Mouse (Mus musculus) spleen, adult 12 weeks (tissue): ENCODE measurements around the gene Apobec1.
"Not testable (repeated sequence)": the region's sequence is repeated elsewhere in the genome, so short reads cannot be mapped to it uniquely, and the experiment has no call there.

Experiments
- DNase-seq: peaks from one replicate; pipeline ENCODE4 v3.0.0; 2022; ENCODE audit warnings: low spot score

Gene Apobec1

GRCm38 (mm10) chr6:122604260-122604659 is 2.0 kb upstream of the Apobec1 start:
- DNase-seq: no peak

DNA sequence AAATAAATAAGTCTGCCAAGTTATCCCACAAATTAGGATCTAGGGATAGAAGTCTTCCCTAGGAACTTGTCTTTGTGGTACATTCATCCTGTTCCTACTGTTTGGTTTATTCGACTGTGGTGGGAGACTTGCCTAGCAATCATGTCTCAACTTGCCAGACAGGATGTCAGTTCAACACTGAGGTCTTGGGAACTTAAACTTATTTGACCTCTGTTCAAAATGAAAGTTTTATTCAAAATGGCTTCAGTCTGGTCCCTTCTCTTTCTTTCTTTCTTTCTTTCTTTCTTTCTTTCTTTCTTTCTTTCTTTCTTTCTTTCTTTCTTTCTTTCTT is 713 bp upstream of the Apobec1 start:
- DNase-seq: no peak

DNA sequence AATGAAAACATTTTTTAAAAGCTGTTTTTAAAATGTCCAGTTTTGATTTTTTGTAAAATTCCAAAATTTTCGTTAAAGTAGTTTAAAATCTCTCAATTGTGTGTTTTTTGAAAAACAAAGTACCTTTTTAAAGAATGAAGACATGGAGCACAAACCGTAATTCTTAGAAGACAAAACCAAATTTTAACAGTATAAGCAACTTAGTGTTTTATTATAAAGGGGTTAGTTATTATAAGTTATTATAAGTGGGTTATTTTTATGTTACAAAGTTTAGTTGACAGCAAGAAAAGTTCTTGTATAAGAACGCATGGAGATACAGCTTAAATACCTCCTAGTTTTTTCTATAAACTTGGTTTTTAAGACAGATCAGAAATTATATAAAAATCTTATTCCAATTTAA is 629 bp downstream of the Apobec1 start:
- no peak for DNase-seq

DNA sequence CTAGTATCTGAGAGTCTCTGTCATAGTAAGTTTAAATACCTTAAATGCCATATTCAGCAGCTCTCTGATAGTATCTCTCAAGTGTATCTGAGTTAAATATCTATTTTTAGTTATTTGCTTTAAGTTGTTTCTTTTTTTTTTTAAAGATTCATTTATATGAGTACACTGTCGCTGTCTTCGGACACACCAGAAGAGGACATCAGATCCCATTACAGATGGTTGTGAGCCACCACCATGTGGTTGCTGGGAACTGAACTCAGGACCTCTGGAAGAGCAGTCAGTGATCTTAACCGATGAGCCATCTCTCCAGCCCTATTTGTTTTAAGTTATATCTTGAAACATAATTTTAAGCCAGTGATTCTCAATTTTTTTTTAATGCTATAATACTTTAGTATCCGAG is 1.2 kb downstream of the Apobec1 start:
- DNase-seq: no peak

DNA sequence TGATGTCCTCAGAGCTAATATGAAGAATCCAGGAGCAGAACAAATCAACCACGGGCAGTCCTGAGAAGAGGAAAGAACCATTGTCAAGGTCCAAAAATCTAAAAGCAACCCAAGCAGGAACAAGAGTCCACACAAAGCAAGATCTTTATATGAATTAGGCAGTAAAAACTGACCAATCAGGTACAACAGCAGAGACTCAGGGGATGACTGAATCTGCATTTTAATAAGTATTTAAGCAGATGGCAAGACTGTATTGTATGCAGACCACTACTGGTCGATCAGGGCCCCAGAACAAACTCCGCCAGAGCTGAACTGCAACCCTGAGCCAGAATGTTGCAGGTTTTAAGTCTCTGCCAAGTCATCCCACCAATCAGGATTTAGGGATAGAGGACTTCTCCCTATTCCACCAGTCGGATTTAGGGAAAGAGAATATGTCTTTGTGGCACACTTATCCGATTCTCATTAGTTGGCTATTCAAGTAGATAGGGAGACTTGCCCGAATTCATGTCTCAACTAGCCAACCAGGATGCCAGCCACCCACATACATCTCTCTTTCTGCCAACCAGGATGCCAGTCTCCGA is 2.1 kb downstream of the Apobec1 start:
- no peak for DNase-seq

- DNase-seq: no peak
These were observed 3.0 kb downstream of the Apobec1 start for GRCm38 (mm10) chr6:122599054-122599737.

DNA sequence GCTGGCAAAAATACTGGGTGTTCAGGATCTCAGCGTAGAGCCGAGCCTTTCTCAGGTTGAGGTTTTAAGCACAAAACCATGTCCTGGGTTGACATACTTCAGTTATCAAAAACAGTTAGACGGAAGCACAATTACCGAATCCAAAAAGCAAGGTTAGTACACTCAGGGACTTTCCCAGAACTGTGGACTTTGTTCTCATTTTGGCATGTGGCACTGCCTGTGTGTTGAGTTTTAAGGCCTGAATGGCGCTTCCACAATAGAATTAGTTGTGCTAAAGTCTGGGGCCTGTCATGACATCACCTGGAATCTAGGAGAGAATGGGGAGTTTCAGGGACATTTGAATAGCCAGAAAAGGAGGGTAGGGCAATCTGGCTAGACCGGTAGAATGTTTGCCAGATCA is 3.8 kb downstream of the Apobec1 start:
- DNase-seq: no peak

DNA sequence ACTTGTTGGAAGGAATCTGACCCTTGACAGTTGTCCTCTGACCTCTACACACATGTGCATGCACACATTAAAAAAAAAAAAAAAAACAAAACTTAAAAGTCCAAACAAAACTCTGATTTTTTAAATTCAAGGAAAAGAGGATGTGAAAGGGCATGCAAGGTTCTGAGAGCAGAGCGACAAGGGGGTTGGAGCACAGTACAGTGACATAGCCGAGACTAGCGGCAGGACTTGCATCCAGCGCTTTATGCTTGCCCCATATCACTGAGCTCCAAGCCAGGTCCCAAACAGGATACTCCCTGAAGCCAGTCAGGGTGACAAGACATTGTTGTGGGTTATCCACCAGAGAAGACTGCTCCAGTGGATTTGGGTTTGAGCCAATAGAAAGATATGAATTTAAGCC is 4.2 kb downstream of the Apobec1 start:
- DNase-seq: no peak

- no peak for DNase-seq
These were observed 5.6 kb downstream of the Apobec1 start for GRCm38 (mm10) chr6:122596608-122597007.

DNA sequence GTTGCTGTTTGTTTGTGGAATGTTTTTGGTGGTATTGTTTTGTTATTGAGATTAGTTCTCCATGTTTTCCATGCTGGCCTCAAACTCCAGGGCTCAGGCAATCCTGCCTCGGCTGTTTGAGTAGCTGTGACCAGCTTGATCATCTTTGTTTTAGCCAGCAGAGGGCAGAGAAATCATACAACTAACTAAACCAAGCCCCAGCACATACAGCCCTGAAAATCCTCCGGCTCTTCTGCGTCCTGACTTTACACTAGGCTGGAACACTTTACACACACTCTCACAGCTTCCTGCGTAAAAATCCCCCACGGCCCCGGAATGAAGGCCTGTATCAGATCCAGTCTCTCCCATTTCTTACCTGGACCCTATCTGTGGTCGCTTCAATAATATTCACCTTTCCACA is 6.6 kb downstream of the Apobec1 start:
- no peak for DNase-seq

DNA sequence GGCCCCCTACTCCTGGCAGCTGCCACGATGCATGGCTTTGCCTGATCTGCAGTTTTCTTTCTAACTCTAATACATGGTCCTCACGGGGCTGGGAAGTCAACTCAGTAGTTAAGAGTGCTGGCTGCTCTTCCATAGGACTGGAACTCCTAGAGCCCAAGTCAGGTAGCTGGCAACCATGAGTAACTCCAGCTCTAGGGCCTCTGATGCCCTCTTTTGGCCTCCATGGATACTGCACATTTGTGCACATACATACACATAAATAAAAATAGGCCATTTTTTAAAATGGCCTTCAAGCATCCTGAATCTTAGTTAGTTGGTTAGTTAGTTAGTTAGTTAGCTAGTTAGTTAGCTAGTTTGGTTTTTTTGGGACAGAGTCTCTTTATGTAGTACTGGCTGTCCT is 9.3 kb downstream of the Apobec1 start:
- no peak for DNase-seq

- no peak for DNase-seq
These were observed 11.1 kb downstream of the Apobec1 start for GRCm38 (mm10) chr6:122591027-122591758.

DNA sequence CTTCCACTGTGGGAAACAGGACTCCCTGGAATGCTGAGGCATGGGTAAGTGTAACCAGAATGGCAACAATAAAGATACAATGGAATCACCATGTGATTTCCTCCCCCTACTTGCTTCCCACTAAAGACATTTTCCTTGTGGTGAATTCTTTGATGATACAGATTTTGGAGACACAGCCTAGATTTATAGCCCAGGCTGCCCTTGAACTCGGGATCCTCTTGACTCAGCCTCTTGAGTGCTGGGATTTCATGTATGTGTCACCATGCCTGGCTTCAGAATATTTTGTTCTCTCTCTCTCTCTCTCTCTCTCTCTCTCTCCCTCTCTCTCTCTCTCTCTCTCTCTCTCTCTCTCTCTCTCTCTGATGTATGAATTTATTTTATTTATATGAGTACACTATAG is 23.2 kb downstream of the Apobec1 start:
- no peak for DNase-seq

- DNase-seq: no peak
These were observed 25.2 kb downstream of the Apobec1 start for GRCm38 (mm10) chr6:122577030-122577429.

DNA sequence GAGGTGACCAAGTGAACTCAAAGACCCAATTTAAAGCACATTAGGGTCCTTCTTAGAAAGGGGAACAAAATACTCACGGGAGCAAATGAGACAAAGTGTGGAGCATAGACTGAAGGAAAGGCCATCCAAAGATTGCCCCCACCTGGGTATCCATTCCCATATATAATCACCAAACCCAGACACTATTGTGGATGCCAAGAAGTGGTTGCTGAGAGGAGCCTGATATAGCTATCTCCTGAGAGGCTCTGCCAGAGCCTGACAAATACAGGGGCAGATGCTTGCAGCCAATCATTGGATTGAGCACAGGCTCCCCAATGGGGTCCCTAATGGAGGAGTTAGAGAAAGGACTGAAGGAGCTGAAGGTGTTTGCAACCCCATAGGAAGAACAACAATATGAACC is 27.2 kb downstream of the Apobec1 start:
- not testable (repeated sequence) for DNase-seq

DNA sequence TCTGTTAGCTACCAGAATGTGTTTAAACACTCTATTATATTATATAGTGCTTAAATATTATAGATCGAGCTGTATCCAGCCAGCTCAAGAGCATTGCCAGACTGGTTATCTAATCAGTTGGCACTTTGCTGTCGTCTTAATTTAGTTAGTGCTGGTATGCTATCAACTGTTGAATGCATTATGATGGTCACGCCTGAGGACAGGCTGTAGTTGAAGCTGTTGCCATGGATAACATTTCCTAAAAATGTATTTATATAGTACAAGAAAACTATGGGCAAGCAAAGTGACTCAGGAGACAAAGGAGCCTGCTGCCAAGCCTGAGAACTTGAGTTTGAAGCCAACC is 30.7 kb downstream of the Apobec1 start:
- DNase-seq: no peak

DNA sequence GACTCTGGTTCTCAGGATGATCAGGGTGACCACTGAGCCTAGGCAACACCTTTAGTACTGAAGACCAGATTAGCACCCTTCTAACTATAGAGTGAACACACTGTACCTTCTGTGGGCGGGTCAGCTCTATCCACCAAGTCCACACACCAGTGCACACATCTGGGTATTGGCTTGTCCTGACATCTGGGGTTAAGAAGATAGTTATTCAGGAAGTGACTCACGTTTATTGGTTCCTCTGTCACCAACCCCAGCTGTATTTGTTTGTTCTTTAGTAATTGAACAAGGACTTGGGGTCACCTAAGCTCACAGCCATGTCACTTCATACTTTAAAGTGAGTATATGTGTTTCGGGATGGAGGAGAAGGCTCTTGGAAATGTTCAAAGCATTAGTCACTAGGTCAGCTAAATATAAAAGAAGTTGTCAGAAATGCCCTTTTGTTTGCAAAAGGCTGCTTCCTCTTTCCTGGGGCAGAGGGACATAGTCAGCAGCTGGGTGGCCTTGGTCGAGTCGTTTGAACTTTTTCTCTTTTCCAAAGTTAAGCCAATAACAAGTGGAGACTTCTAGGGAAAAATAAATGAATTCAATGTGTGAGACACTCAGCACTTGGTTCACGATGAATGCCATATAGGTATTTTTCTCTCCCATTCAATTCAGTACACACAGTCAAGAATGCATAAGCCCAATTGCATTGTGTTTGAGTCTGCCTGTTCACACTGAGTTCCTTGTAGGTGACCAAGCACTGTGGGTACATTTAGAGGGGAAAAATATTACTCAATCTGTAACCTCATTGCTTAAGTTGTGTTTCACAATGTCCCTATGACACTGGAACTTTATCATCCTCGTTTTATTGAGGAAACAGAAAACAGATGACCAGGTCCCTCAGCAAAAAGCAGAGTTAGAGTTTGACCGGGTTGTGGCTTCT is 31.3 kb downstream of the Apobec1 start:
- DNase-seq: no peak

DNA sequence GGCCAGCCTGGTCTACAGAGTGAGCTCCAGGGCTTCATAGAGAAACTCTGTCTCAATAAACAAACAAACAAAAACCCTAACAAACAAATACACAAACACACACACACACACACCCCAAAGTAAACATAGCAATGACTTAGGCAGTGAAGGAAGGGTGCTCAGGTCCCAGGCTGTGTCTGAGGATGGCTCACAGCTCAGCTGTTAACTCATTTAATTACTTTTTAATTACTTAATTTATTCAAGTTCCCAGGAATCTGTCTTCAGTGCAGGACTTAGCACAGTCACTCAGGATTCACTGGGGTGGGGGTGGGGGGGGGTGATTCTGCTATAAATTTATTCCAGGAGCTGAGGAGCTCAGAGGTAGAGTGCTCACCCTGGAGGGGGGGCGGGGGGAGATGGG is 32.5 kb downstream of the Apobec1 start:
- DNase-seq: no peak

- no peak for DNase-seq
These were observed 33.1 kb downstream of the Apobec1 start for GRCm38 (mm10) chr6:122569113-122569512.

DNA sequence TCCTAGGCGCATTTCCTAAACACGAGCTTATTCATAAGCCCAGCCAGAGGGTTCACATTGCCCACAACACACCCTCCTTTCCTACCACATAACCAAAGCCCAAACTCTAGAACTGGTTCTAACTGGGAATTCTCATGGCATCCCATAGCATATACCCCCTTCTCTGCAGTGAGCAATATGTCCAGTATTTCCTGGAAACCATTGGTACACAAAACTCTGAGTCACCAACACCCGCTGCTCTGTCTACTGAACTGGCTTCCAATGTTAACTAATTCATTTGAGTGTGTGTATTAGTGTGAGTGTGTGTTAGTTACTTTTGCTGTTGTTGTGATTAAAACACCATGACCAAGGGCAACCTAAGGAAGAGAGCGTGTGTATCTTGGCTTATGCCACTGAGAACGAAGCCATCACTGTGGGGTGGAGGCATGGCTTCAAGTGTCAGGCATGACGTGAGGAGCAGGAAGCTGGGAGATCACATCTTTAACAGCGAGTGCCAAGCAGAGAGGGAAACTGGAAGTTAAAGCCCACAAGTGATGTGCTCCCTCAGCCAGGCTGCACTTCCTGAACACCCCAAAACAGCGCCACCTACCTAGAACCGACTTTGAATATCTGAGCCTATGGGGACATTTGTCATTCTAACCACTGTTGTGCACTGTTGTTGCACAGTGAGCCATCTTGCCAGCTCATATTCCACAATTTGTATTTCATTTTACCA is 37.0 kb downstream of the Apobec1 start:
- DNase-seq: no peak

- no peak for DNase-seq
These were observed 39.8 kb downstream of the Apobec1 start for GRCm38 (mm10) chr6:122562463-122562862.

DNA sequence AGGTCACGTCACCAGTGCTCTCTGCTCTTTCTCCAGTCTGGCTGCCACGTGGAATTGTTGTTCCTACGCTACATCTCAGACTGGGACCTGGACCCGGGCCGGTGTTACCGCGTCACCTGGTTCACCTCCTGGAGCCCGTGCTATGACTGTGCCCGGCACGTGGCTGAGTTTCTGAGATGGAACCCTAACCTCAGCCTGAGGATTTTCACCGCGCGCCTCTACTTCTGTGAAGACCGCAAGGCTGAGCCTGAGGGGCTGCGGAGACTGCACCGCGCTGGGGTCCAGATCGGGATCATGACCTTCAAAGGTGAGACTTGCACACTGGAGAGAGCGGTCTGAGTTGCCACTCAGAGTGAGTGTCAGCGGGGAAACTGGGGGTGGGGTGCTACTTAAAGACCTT is 41.2 kb downstream of the Apobec1 start:
- no peak for DNase-seq
